Mouse (Mus musculus) liver, postnatal 0 days (tissue): ENCODE results near the gene Smad9. TPM values are rescaled to one million over a fixed set of nuclear protein-coding genes. Genes with fewer than 3 reads are reported as not detected.
A peak's percentile ranks its signal among the peaks of the same experiment; 100 is the strongest.

Source experiments
- ATAC-seq: fragments of 200-750 bp; cut with Nextera tagmentation; 2 replicates; pipeline ENCODE4 v1.8.0; 2017; ENCODE audit warnings: mild to moderate bottlenecking, moderate library complexity
- DNase-seq: peaks from one replicate; pipeline ENCODE4 v3.0.0-alpha.2; 2016
- H3K27ac ChIP-seq: fragments of 300-500 bp; sonication (generic); 2 replicates; pipeline ENCODE4 v1.5.1; 2014; ENCODE audit warnings: antibody characterized with exemption, moderate library complexity, mild to moderate bottlenecking, low read depth
- H3K27me3 ChIP-seq: fragments of 300-500 bp; sonication (generic); 2 replicates; pipeline ENCODE4 v1.6.1; 2014; ENCODE audit warnings: low read length, control low read depth, mixed read lengths; ENCODE audit not compliant: insufficient read depth
- H3K36me3 ChIP-seq: fragments of 300-500 bp; sonication (generic); replicated peaks from 2 replicates; pipeline ENCODE4 v1.6.1; 2014; ENCODE audit warnings: mild to moderate bottlenecking, control low read depth, low read length, moderate library complexity, mixed read lengths; ENCODE audit not compliant: insufficient read depth
- H3K4me1 ChIP-seq: fragments of 300-500 bp; sonication (generic); 2 replicates; pipeline ENCODE4 v1.6.1; 2014; ENCODE audit warnings: antibody characterized with exemption, mild to moderate bottlenecking, control low read depth; ENCODE audit not compliant: insufficient read depth
- H3K4me2 ChIP-seq: fragments of 300-500 bp; sonication (generic); 2 replicates; pipeline ENCODE4 v1.6.1; 2014; ENCODE audit warnings: low read depth, mild to moderate bottlenecking, low read length, moderate library complexity, mixed read lengths
- H3K4me3 ChIP-seq: fragments of 300-500 bp; sonication (generic); 2 replicates; pipeline ENCODE4 v1.5.1; 2014; ENCODE audit warnings: low read depth, low read length
- H3K9ac ChIP-seq: fragments of 300-500 bp; sonication (generic); replicated peaks from 2 replicates; pipeline ENCODE4 v1.6.1; 2014; ENCODE audit warnings: mild to moderate bottlenecking, moderate library complexity
- H3K9me3 ChIP-seq: fragments of 300-500 bp; sonication (generic); 2 replicates; pipeline ENCODE4 v1.6.1; 2016; ENCODE audit warnings: mild to moderate bottlenecking, control low read depth, low read length, mixed read lengths
- CTCF ChIP-seq: sonication (generic); IDR thresholded peaks from 2 replicates; pipeline ENCODE4 v1.5.1; 2016; ENCODE audit warnings: antibody characterized with exemption, low read depth
- EP300 ChIP-seq: IDR thresholded peaks from 2 replicates; pipeline ENCODE4 v1.6.1; 2016; ENCODE audit warnings: antibody characterized with exemption, low read depth, mild to moderate bottlenecking
- WGBS: fragments of 180-500 bp; shearing (Covaris S2); extraction: QIAGEN DNeasy Blood & Tissue Kit; methylation state at CpG from one replicate; pipeline ENCODE4 v1.1.7; 2014; ENCODE audit not compliant: insufficient replicate concordance; 5-methylcytosine and 5-hydroxymethylcytosine counted together
- polyA plus RNA-seq: library from polyadenylated mRNA; unstranded; fragments of >200 nt; fragmentation: Nextera tagmentation; extraction: Ambion mirVana; gene quantifications from 2 replicates; pipeline ENCODE4 v1.2.1, GENCODE M21; 2015

Gene Smad9
- polyA plus RNA-seq, 1 experiment from 2014 or later = 1.4 TPM

GRCm38 (mm10) chr3:54793762-54794161 is 38.4 kb downstream of the Smad9 start:
- Histone ChIP-seq H3K4me2 (no peak overlapping the region), H3K4me3 (no peak overlapping the region), H3K9me3 (peaks cover 12% of the 10 kb centered on the region), H3K27ac (no peak overlapping the region), H3K27me3 (no peaks in the 10 kb centered on the region), H3K4me1 (no peaks in the 10 kb centered on the region), H3K9ac (no peak overlapping the region), H3K36me3 (peaks cover 4% of the 10 kb centered on the region; the same call in 1 of the 2 replicates)
- 81% methylated on average over 6 of the region's 6 CpGs for WGBS
- TF ChIP-seq CTCF = peak; percentile 62
- no peak for TF ChIP-seq EP300
- ATAC-seq = no peak
- DNase-seq = no peak

- Histone ChIP-seq H3K4me1 (no peaks in the 10 kb centered on the region), H3K36me3 (peaks cover 4% of the 10 kb centered on the region), H3K9ac (no peak overlapping the region), H3K27ac (no peak overlapping the region), H3K27me3 (no peaks in the 10 kb centered on the region), H3K4me3 (no peak overlapping the region), H3K4me2 (no peak overlapping the region), H3K9me3 (peaks cover 12% of the 10 kb centered on the region)
- TF ChIP-seq CTCF (peak; percentile 45), EP300 (no peak)
- 85% methylated on average over 5 of the region's 5 CpGs for WGBS
- no peak for DNase-seq
- ATAC-seq = no peak
Measured at GRCm38 (mm10) chr3:54795379-54795778, 40.0 kb downstream of the Smad9 start.

GRCm38 (mm10) chr3:54795806-54796205 is 40.4 kb downstream of the Smad9 start:
- TF ChIP-seq CTCF = peak; percentile 50
- no peak for TF ChIP-seq EP300
- Histone ChIP-seq H3K4me2 (no peak overlapping the region), H3K9me3 (peaks cover 12% of the 10 kb centered on the region), H3K36me3 (peaks cover 4% of the 10 kb centered on the region), H3K4me1 (no peaks in the 10 kb centered on the region), H3K27me3 (no peaks in the 10 kb centered on the region), H3K9ac (no peak overlapping the region), H3K4me3 (no peak overlapping the region), H3K27ac (no peak overlapping the region)
- no peak for ATAC-seq
- WGBS = 84% methylated on average over 1 of the region's 1 CpGs
- DNase-seq = no peak

- no peaks in the 10 kb centered on the region for H3K4me1 ChIP-seq
- no peak overlapping the region for H3K4me2 ChIP-seq
- WGBS = 41% methylated on average over 16 of the region's 16 CpGs
- TF ChIP-seq CTCF (peak; percentile 66), EP300 (no peak)
- no peak overlapping the region for H3K9ac ChIP-seq
- peak; percentile 45 for DNase-seq
- peaks cover 12% of the 10 kb centered on the region for H3K9me3 ChIP-seq
- peaks cover 4% of the 10 kb centered on the region for H3K36me3 ChIP-seq
- H3K27ac ChIP-seq = no peak overlapping the region
- ATAC-seq = peak; percentile 43; the same call in 1 of the 2 replicates
- H3K27me3 ChIP-seq = no peaks in the 10 kb centered on the region
- no peak overlapping the region for H3K4me3 ChIP-seq
Measured at GRCm38 (mm10) chr3:54797211-54797610, 41.8 kb downstream of the Smad9 start.

- no peak overlapping the region for H3K4me3 ChIP-seq
- 91% methylated on average over 8 of the region's 8 CpGs for WGBS
- H3K9me3 ChIP-seq = no peaks in the 10 kb centered on the region
Measured at GRCm38 (mm10) chr3:54803713-54804112, 48.3 kb downstream of the Smad9 start.

GRCm38 (mm10) chr3:54807061-54807661 is 51.8 kb downstream of the Smad9 start:
- ATAC-seq = peak; percentile 79

More at GRCm38 (mm10) chr3:54803713-54804112, 48.3 kb downstream of the Smad9 start:
- Histone ChIP-seq H3K27me3 (no peaks in the 10 kb centered on the region), H3K4me2 (no peak overlapping the region), H3K27ac (no peak overlapping the region), H3K9ac (no peak overlapping the region), H3K36me3 (peaks cover 14% of the 10 kb centered on the region), H3K4me1 (peaks cover 12% of the 10 kb centered on the region)
- DNase-seq (no peak), ATAC-seq (no peak)
- TF ChIP-seq EP300 (no peak), CTCF (no peak)

More at GRCm38 (mm10) chr3:54807061-54807661, 51.8 kb downstream of the Smad9 start:
- Histone ChIP-seq H3K27ac (peak overlapping the region; percentile 87), H3K9ac (peak overlapping the region; percentile 82), H3K9me3 (no peaks in the 10 kb centered on the region), H3K27me3 (no peaks in the 10 kb centered on the region), H3K4me1 (peaks cover 12% of the 10 kb centered on the region), H3K4me3 (peak overlapping the region; percentile 70), H3K4me2 (peak overlapping the region; percentile 95), H3K36me3 (peaks cover 14% of the 10 kb centered on the region)
- no peak for DNase-seq
- no peak for TF ChIP-seq EP300
- no peak for TF ChIP-seq CTCF
- WGBS = under 1% methylated on average over 56 of the region's 56 CpGs
